Mouse (Mus musculus): ENCODE results near the gene Inpp5b.

The Inpp5b gene

GRCm38 (mm10) chr4:124811347-124811975 lies 69.8 kb downstream of the Inpp5b start:
- no peak for DNase-seq (ENCODE audit: low spot score)

- no peak for DNase-seq (ENCODE audit: low spot score)
Measured at GRCm38 (mm10) chr4:124815901-124816300, 74.3 kb downstream of the Inpp5b start.

- peak; percentile 8 for DNase-seq (ENCODE audit: low spot score)
Measured at GRCm38 (mm10) chr4:124817803-124818202, 76.2 kb downstream of the Inpp5b start.

GRCm38 (mm10) chr4:124818832-124819231 lies 77.2 kb downstream of the Inpp5b start:
- no peak for DNase-seq (ENCODE audit: low spot score)

- DNase-seq (ENCODE audit: low spot score) = no peak
Measured at GRCm38 (mm10) chr4:124824967-124825366, 83.3 kb downstream of the Inpp5b start.

GRCm38 (mm10) chr4:124825371-124825965 lies 83.8 kb downstream of the Inpp5b start:
- DNase-seq (ENCODE audit: low spot score) = no peak

GRCm38 (mm10) chr4:124829671-124830070 lies 88.0 kb downstream of the Inpp5b start:
- DNase-seq (ENCODE audit: low spot score) = no peak

GRCm38 (mm10) chr4:124832796-124833195 lies 91.1 kb downstream of the Inpp5b start:
- DNase-seq (ENCODE audit: low spot score) = no peak

GRCm38 (mm10) chr4:124838035-124838700 lies 96.5 kb downstream of the Inpp5b start:
- no peak for DNase-seq (ENCODE audit: low spot score)

GRCm38 (mm10) chr4:124840998-124841397 lies 99.3 kb downstream of the Inpp5b start:
- no peak for DNase-seq (ENCODE audit: low spot score)

GRCm38 (mm10) chr4:124843493-124843892 lies 101.8 kb downstream of the Inpp5b start:
- DNase-seq (ENCODE audit: low spot score) = no peak

GRCm38 (mm10) chr4:124847573-124847972 lies 105.9 kb downstream of the Inpp5b start:
- peak; percentile 62 for DNase-seq (ENCODE audit: low spot score)

- DNase-seq (ENCODE audit: low spot score) = peak; percentile 48
Measured at GRCm38 (mm10) chr4:124849631-124850260, 108.1 kb downstream of the Inpp5b start.

- peak; percentile 91 for DNase-seq (ENCODE audit: low spot score)
Measured at GRCm38 (mm10) chr4:124850261-124850913, 108.7 kb downstream of the Inpp5b start, which contains the start of gene Yrdc. Gene Yrdc, plus strand, starts transcription at chr4:124850679.

Data from ovary, postnatal 14 days (tissue).